Mouse (Mus musculus): ENCODE data around the gene Cwc22.

Gene Cwc22

DNA sequence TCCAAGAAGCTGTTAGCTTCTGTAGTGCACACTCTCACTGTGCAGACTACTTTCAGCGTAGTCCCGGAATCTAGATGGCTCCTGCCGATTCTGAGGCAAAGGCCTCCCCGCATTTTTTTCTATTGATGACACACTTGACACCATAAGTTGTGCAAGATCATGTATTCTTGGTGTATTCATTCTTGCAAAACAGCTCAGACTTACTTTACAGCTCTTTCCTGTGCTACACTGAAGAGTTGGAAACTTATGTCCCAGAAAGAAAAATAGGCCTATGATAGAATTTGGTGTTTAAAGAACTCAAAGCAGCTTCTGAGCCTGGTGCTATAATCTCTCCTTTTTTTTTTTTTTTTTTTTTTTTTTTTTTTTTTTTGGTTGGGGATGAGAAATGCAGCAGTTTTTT lies 23.8 kb upstream of the Cwc22 start:
- DNase-seq (ENCODE audit: low spot score): no peak

DNA sequence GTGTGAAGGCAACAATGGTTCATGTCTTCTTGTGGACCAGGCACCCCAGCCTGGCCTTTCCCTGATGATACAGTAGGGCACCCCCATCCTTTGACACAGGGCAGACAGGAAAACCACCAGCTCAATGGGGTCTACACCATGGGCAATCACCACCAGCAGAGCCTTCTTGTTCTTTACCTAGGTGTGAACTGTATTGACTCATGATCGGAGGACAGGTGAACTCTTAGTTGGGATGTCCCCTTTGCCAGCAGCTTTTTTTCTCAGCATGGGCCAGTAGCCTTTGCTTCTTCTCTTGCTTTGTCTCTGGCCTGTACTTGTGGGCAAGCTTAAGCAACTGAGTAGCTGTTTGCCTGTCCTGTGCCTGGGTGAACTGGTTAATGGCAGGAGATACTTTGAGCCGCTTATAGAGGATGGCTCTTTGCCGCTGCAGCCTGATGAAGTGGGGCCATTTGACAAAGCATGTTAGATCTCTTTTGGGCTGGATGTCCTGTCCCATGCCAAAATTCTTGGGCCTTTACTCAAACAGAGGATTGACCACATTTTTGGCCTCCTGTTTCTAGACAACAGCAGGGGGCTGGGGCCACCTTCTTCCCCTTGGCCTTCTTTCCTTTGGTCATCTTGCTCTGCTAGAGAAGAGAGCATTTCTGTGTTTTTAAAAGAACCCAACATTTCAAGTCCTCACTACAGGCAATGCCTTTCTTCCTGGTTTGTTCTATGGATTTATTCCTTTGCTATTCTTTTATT lies 16.4 kb upstream of the Cwc22 start:
- no peak for DNase-seq (ENCODE audit: low spot score)

GRCm38 (mm10) chr2:77961256-77961655 lies 15.1 kb upstream of the Cwc22 start:
- DNase-seq (ENCODE audit: low spot score): no peak

DNA sequence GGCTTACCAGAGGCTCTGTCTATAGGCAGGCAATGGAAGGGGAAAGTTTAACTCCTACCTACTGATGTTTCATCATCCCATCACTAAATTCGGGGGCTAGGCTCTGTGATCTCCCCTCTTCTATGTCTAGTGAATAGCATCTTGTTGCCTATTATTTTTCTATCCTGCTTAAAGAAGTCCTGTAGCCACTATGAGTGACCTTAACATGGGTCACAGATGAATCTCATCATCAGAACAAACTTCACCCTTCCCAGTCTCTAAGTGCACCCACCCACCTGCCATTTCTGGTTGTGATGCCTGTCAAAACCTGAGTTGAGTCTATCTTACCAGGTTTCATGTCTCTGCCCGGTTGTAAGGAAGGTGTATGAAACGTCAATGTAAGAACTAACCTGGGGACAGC lies 14.5 kb upstream of the Cwc22 start:
- DNase-seq (ENCODE audit: low spot score): no peak

DNA sequence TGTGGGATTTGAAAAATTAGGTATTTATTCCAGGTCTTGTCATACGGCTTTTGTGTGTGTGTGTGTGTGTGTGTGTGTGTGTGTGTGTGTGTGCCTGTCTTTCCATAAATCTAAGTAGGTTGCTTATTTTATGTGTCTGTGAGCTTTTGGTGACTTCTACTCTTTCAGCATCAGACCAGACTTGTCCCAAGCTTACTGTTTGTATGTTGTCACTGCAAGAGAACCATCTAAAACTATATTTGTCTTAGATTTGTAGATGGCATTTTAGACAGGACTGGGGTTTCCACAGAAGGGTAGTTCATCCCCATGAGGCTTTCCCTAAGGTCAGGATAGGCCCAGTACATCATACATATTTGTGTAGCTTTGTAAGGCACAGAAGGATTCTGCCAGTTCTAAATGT lies 13.2 kb upstream of the Cwc22 start:
- DNase-seq (ENCODE audit: low spot score): no peak

GRCm38 (mm10) chr2:77951415-77951913 lies 5.3 kb upstream of the Cwc22 start:
- DNase-seq (ENCODE audit: low spot score): no peak

DNA sequence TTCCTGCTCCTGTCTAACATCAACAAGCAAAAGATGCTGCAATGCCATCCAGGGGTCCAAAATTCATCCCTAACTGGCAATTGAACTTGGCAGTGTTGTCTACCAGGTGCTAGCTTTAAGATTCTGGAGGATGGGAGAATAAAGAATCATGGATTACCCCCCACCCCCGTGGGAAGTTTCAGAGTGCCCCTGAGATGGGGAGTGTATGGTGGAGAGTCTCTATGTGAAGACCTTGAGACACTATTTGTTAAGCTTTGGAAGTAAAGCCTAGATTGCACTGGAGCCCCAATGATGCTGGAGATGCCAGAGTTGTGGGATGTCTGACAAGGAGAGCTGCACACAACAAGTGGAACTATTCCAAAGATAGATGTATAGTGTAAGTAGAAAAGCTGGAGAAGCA lies 3.9 kb upstream of the Cwc22 start:
- DNase-seq (ENCODE audit: low spot score): no peak

GRCm38 (mm10) chr2:77949521-77949920 lies 3.3 kb upstream of the Cwc22 start:
- DNase-seq (ENCODE audit: low spot score): no peak

DNA sequence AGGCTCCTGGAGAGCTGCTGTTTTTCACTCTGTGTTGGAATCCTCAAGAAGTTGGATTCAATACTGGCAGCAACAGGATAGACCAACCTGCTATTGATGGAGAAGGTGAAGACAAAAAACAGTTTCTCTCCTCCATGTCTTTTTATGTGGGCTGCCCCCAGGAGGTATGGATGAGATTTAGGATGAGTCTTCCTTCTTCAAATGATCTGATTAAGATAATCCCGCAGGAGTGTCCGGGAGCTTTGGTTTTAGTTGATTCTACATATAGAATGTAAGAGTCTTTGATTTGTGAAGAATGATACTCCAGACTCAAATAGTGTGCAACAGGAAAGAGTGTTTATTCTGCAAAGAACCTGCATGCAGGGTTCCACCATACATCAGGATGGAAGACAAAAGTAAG lies 2.7 kb upstream of the Cwc22 start:
- DNase-seq (ENCODE audit: low spot score): no peak

DNA sequence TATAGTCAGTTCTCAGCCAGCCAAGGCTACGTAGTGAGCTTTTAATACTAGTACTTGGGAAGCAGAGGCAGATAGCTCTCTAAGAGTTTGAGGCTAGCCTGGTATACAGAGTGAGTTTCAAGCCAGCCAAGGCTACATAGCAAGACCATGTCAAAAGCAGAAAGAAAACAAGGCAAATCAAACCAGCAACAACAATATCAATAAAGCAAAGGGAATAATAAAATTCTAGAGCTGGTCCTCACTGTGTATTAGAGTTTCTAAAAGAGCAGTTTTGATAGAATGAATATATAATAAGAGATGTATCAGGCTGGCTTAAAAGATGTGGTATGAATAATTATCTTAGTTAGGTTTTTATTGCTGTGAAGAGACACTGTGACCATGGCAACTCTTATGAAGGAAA lies 2.0 kb upstream of the Cwc22 start:
- DNase-seq (ENCODE audit: low spot score): no peak

DNA sequence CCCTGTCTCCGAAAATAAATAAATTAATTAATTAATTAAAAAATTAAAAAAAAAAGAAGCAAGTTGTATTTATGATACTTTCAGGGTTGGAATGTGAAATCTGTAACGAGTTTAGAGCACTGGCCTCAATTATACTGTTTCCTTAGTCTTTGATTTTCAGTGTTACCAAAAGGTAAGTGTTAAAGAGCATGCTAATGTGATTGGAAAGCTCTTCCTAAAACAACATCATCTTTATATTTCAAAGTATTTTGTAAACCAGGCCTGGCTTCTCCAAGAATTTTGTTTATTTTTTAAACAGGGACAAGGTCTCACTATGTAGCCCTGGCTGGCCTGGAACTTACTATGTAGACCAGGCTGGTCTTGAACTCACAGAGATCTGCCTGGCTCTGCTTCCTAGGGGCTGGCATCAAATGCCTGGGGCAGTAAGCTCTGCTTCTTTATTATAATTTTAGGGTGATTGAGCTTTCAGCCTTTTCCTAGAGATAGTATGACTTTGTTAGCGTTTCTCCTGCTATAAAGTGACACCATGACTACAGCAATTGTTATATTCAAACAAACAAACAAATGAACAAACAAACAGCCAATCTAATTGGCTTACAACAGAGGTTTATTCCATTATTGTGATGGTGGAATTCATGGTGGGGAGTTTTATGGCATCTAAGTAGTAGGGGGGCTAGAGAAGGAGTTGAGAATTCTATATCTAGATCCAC lies 1.1 kb upstream of the Cwc22 start:
- no peak for DNase-seq (ENCODE audit: low spot score)

- DNase-seq (ENCODE audit: low spot score): no peak
Measured at GRCm38 (mm10) chr2:77944860-77945595, 1.1 kb downstream of the Cwc22 start.

- DNase-seq (ENCODE audit: low spot score): no peak
Measured at GRCm38 (mm10) chr2:77944281-77944680, 1.9 kb downstream of the Cwc22 start.

DNA sequence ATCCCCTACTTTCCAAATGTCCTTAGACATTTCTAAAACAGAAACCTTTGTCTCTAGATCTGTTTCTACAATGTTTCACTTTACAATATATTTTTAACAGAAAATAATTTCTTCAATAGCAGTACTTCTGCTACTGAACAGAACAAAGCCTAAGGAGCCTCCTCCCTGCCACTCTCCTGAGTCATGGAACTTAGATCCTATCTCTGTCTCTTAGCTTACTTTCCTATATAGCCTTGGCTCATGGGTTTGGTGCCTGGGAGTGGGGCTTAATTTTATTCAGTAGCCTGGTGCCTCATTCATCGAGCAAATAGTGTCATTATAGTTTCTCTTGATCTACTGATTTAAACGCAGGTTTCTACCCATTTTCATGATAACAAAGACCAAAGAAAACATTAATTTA lies 4.2 kb downstream of the Cwc22 start:
- no peak for DNase-seq (ENCODE audit: low spot score)

- no peak for DNase-seq (ENCODE audit: low spot score)
Measured at GRCm38 (mm10) chr2:77938317-77938716, 7.9 kb downstream of the Cwc22 start.

DNA sequence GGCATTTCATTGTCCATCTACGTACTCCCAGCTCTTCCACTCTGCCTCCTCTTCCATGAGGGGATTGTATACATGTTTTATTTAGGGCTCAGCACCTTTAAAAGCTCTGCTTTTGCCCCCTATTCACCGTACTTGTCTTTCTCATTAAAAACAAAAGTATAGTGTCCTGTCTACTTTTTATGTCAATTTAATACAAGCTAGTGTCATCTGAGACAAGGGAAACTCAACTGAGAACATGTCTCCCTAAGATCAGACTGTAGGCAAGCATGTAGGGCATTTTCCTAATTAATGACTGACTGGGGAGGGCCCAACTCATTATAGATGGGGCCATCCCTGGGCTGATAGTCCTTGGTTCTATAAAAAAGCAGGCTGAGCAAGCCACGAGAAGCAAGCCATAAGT lies 8.4 kb downstream of the Cwc22 start:
- DNase-seq (ENCODE audit: low spot score): no peak

DNA sequence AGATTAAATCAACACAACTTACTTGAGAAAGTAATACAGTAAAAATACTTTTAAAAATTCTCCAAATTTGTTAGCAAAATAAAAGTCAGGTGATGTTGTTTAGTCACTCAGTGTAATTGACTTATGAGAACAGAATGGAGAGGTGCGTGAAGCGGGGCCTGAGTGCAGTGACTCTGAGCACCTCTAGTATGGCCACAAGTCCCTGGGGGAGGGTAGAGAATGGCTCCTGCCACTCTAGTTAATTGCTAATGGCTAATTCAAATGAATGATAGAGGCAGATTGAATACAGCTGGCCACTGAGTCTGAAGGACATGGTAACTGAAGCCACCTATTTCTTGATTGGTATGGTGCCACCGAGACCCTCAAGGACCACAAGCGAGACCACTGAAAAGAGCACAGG lies 12.0 kb downstream of the Cwc22 start:
- DNase-seq (ENCODE audit: low spot score): no peak

- no peak for DNase-seq (ENCODE audit: low spot score)
Measured at GRCm38 (mm10) chr2:77933630-77934029, 12.5 kb downstream of the Cwc22 start.

DNA sequence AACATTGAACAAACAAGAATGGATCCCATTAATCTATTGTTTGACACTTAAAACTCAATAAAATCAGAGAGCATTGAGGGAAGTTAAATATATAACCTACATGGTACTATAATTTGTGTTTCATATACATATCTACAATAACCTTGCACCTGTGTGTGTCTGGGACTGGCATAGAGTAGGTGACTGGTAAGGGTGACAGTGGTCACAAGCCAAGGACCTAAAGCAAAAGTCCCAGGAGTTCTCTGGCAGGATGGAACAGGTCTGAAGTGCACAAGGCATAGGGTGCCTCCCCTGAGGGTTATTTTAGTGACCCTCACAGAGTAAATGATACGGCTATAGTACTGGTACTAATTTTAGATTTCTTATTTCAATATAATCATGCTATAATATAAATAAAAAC lies 14.2 kb downstream of the Cwc22 start:
- no peak for DNase-seq (ENCODE audit: low spot score)

GRCm38 (mm10) chr2:77928352-77928751 lies 17.8 kb downstream of the Cwc22 start:
- no peak for DNase-seq (ENCODE audit: low spot score)

DNA sequence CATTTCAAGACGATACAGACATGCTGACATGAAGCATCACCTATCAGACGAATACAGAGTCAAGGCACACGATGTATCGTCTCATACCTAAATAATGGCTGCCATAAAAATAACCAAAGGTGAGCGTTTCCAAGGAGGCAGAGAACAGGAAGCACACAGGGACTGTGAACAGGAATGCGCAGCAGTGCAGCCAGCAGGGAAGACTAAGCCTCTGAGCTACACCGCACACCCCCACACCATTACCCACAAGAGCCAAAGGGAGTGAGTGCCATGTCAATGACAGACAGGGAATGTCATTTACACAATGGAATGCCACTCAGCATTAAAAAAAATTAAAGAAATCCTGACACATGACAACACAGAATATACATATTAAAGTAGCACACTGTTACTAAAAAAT lies 19.7 kb downstream of the Cwc22 start:
- no peak for DNase-seq (ENCODE audit: low spot score)

DNA sequence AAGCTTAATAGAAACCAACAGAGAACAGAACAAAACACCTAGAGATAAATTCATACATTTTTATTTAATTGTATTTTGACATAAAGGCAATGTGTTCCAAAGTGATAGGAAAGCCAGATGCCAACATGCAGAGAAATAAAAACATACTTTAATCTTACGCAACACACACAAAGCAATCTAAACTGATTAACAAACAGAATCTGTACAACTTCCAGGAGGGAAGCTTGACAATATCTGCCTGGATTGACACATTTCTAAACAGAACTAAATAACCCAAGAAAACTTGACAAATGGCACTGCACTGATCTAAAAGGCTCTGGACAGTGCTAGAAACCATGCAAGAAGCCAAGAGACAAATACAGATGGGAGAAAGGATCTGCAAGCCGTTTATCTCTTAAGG lies 20.2 kb downstream of the Cwc22 start:
- DNase-seq (ENCODE audit: low spot score): no peak
